Mouse (Mus musculus): ENCODE data around the gene Rps21. TPM values are rescaled to one million over a fixed set of nuclear protein-coding genes. Genes with fewer than 3 reads are reported as not detected.
"Not testable (repeated sequence)": the region's sequence is repeated elsewhere in the genome, so short reads cannot be mapped to it uniquely, and the experiment has no call there.

Rps21 gene
- polyA plus RNA-seq, 1 experiment from 2014 or later: 515 TPM

DNA sequence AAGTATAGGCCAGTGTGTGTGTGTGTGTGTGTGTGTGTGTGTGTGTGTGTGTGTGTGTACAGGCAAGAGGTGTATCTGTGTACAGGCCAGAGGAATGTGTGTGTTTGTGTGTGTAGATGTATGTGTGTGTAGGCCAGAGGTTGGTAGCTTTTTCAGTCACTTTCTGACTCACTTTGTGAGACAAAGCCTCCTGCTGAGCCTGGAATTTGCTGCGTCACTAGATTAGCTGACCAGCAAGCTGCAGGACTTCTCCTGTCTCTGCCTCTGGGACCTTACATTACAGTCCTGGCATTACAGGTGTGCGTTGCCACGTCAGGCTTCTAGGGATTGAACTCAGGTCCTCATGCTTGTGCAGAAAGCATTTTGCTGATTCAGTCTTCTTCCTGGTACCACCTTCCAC is 5.3 kb upstream of the Rps21 start:
- Histone ChIP-seq H3K27me3 (ENCODE audit: low read depth, poor library complexity, severe bottlenecking) (no peaks in the 10 kb centered on the region), H3K4me1 (peaks cover 30% of the 10 kb centered on the region), H3K27ac (replicated peaks) (peak overlapping the region; percentile 23; the same call in 1 of the 2 replicates), H3K4me3 (0 out of 2 replicates have a peak overlapping the region, but pooled peaks have one; percentile 18), H3K9me3 (replicated peaks) (no peaks in the 10 kb centered on the region), H3K36me3 (no peaks in the 10 kb centered on the region)
- DNase-seq (ENCODE audit: low spot score): no peak
- WGBS: 41% methylated on average over 3 of the region's 3 CpGs

- no peak for DNase-seq (ENCODE audit: low spot score)
- no peak overlapping the region for H3K27ac ChIP-seq (replicated peaks)
- no peak overlapping the region for H3K4me3 ChIP-seq
These were observed 2.6 kb upstream of the Rps21 start for GRCm38 (mm10) chr2:180254436-180255209.

GRCm38 (mm10) chr2:180255701-180256100 is 1.5 kb upstream of the Rps21 start:
- H3K27me3 ChIP-seq (ENCODE audit: low read depth, poor library complexity, severe bottlenecking): no peaks in the 10 kb centered on the region
- 88% methylated on average over 9 of the region's 9 CpGs for WGBS
- peak overlapping the region; percentile 91; the same call in 1 of the 2 replicates for H3K27ac ChIP-seq (replicated peaks)
- peaks cover 39% of the 10 kb centered on the region for H3K4me1 ChIP-seq
- no peaks in the 10 kb centered on the region for H3K9me3 ChIP-seq (replicated peaks)
- DNase-seq (ENCODE audit: low spot score): no peak
- peaks cover 29% of the 10 kb centered on the region for H3K36me3 ChIP-seq
- H3K4me3 ChIP-seq: peak overlapping the region; percentile 81

More at GRCm38 (mm10) chr2:180254436-180255209, 2.6 kb upstream of the Rps21 start:
- peaks cover 40% of the 10 kb centered on the region for H3K4me1 ChIP-seq
- peaks cover 18% of the 10 kb centered on the region for H3K36me3 ChIP-seq
- no peaks in the 10 kb centered on the region for H3K9me3 ChIP-seq (replicated peaks)
- 94% methylated on average over 5 of the region's 5 CpGs for WGBS
- no peaks in the 10 kb centered on the region for H3K27me3 ChIP-seq (ENCODE audit: low read depth, poor library complexity, severe bottlenecking)

DNA sequence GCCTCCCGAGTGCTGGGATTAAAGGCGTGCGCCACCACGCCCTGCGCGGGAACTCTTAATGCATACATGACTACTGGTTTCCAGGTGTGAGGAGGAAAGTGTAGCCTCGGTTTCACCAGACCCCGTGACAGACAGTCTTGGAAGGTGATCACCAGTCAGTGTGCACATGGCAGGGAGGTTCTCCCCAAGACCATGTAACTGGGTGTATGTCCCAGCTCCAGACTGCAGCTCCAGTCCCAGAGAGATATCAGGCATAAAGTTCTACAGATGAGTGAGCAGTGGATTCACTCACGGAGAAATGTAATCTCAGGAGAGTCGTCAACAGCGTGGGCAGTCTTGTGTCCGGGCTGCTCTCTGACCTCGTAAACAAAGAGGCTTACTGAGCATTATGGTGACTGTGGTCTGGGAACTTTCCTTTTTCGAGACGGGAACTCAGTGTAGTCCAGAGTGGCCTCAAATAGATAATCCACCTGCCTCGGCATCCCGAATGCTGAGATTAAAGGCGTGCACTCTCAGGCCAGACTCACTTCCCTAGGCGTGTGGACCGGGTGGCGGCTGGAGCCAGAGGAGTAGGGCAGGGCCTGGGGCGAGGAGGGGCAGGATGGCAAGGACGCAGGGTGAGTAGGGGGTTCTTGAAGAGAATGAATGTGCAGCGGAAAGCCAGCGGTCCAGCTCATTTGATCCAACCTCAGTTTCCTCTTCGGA is 729 bp upstream of the Rps21 start:
- WGBS: 25% methylated on average over 26 of the region's 26 CpGs
- peaks cover 36% of the 10 kb centered on the region for H3K36me3 ChIP-seq
- no peaks in the 10 kb centered on the region for H3K27me3 ChIP-seq (ENCODE audit: low read depth, poor library complexity, severe bottlenecking)
- H3K4me3 ChIP-seq: peak overlapping the region; percentile 81
- H3K4me1 ChIP-seq: peaks cover 33% of the 10 kb centered on the region
- no peaks in the 10 kb centered on the region for H3K9me3 ChIP-seq (replicated peaks)
- H3K27ac ChIP-seq (replicated peaks): peak overlapping the region; percentile 91
- DNase-seq (ENCODE audit: low spot score): no peak

DNA sequence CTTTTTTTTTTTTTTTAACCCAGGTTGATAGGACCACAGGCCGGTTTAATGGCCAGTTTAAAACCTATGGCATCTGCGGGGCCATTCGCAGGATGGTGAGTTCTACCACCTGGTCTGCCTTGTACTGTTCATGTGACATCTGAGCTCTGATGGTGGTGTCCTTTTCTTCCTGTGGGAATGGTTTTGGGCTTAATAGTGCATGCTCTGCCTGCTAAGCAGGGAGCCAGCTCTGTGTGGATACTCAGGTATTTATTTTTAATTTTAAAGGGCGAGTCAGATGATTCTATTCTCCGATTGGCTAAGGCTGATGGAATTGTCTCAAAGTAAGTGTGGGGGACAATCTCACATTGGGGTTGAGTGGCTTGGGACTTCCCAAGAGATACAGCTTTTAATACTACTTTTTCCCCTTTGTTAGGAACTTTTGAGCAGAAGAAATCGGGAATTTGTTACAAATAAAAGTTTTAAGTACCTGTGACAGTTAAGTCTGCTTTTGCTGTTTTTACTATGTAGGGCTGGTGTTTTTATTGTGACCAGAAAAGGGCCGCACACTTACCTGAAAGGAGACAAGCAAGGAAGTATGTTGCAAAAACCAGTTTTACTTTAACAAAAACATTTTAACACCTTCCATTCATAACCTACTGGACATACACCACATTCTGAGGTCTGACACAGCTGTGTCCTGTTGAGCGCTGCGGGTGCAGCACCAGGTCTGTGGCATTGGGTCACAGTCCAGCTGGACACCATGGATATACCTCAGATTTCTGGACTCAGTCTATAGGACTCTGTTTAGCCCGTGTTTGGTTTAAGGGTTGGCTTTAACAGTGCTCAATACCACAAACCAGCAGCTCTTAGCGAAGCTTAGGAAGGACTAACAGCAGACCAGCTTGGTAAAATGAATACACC is 1.0 kb downstream of the Rps21 start:
- H3K27me3 ChIP-seq (ENCODE audit: low read depth, poor library complexity, severe bottlenecking): no peaks in the 10 kb centered on the region
- DNase-seq (ENCODE audit: low spot score): no peak
- 55% methylated on average over 11 of the region's 11 CpGs for WGBS
- H3K36me3 ChIP-seq: peaks cover 54% of the 10 kb centered on the region
- peak overlapping the region; percentile 91 for H3K27ac ChIP-seq (replicated peaks)
- H3K4me1 ChIP-seq: peaks cover 27% of the 10 kb centered on the region
- H3K4me3 ChIP-seq: peak overlapping the region; percentile 81
- H3K9me3 ChIP-seq (replicated peaks): no peaks in the 10 kb centered on the region

DNA sequence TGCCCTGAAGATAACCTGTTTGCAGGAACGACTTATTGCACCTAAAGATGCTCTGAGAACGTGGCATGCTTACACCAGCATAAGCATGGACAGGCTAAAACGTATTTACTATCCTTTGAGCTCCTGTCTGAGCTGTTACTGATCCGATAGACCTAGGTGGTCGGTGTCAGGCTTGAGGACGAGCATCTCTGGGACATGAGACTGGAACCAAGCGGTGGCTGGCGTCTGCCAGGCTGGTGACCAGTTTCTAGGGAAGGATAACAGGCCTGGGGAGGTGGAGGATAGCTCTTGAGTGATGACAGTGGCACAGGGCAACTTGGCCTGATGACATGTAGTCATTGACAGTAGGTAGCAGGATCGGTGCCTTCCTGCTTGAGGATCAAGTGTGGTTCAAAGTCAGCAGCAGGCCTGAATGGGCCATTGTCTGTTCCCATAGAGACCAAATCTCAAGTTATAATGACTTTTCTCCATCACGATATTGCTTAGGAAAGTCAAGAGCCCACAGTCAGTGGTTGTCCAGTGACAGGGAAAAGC is 1.8 kb downstream of the Rps21 start:
- peaks cover 27% of the 10 kb centered on the region for H3K4me1 ChIP-seq
- DNase-seq (ENCODE audit: low spot score); H3K27ac ChIP-seq (replicated peaks); H3K9me3 ChIP-seq (replicated peaks); H3K27me3 ChIP-seq (ENCODE audit: low read depth, poor library complexity, severe bottlenecking): not testable (repeated sequence)
- 85% methylated on average over 10 of the region's 10 CpGs for WGBS
- H3K36me3 ChIP-seq: peaks cover 62% of the 10 kb centered on the region
- H3K4me3 ChIP-seq: peak overlapping the region; percentile 4; the same call in 1 of the 2 replicates

DNA sequence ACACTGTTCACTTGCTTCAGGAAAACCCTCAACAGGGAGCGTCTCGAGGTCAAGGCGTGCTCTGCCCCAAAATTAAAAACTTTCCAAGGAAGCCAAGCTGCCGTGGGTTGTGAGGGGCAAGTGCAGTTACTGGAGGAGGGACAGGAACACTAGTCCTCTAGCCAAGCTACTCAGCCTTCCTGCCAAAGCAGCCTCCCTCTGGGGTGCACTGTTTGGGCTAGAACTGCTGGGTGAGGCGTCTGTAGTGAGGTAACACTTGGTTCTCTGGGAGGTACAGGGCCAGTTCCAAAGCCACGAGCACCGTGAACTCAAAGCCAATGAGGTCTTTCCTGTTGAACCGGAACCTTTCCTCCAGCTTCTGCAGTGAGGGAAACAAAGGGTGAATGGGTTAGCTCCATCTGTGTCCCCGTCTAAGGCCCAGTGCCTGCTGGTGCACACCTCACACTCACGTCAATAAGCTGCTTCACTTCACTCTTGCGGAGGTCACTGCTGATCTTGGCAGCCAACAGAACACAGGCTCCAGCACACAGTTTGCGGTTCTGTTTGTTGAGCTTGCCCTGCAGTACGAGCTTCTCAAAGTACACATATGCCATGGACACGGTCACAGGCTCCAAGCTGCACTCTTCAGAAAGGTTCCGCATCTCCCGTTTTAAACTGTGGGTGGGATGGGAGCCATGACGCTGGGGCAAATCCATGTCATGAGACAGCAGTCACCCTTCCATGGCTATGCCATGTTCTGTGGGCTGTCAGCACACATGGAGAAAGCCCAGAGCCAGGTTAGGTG is 2.8 kb downstream of the Rps21 start:
- H3K4me1 ChIP-seq: peaks cover 27% of the 10 kb centered on the region
- H3K27ac ChIP-seq (replicated peaks); H3K4me3 ChIP-seq; DNase-seq (ENCODE audit: low spot score); H3K9me3 ChIP-seq (replicated peaks); H3K27me3 ChIP-seq (ENCODE audit: low read depth, poor library complexity, severe bottlenecking): not testable (repeated sequence)
- WGBS: 77% methylated on average over 17 of the region's 17 CpGs
- H3K36me3 ChIP-seq: peaks cover 70% of the 10 kb centered on the region

DNA sequence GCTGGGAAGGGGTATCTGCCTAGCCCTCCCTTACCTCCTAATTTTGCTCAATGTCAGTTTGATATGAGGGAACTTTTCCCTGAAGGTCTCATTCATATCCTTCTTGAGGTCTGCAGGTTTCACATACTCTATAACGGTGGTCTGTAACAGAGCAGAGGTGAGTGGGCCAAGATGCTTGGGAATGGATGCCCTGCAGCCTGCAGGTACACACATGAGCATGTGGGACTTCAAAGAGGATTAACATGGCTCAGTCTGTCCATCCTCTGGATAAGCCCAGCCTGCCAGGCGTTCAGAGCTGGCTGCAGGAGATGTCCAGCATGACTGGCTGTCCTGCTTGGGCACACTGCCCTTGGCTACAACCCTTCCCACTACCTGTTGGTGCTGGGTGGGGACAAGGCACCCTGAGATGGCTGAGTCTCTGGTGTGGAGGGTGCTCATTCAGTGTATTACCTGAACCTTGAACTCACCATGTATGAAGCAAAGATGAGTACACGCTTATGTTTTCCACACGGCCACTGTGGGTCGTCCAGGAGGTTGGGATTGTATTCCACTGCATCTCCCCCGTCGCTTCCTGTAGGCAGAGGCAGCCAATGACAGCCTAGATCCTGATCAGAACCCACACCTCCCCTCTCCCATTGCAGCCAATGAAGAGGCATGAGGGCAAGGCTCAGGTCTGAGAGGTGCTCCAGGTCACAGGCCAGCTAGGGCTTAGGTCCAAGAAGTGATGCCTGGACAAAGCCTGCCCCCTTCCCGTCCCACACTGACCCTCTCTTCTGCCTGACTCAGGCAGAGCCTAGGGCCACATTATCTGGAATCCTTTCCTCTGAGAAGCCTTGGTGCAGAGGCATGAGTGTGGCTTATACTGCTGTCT is 3.7 kb downstream of the Rps21 start:
- WGBS: 67% methylated on average over 8 of the region's 8 CpGs
- H3K36me3 ChIP-seq: peaks cover 71% of the 10 kb centered on the region
- no peaks in the 10 kb centered on the region for H3K9me3 ChIP-seq (replicated peaks)
- H3K27me3 ChIP-seq (ENCODE audit: low read depth, poor library complexity, severe bottlenecking): no peaks in the 10 kb centered on the region
- H3K4me3 ChIP-seq: no peak overlapping the region
- DNase-seq (ENCODE audit: low spot score): no peak
- H3K4me1 ChIP-seq: peaks cover 25% of the 10 kb centered on the region
- no peak overlapping the region for H3K27ac ChIP-seq (replicated peaks)

DNA sequence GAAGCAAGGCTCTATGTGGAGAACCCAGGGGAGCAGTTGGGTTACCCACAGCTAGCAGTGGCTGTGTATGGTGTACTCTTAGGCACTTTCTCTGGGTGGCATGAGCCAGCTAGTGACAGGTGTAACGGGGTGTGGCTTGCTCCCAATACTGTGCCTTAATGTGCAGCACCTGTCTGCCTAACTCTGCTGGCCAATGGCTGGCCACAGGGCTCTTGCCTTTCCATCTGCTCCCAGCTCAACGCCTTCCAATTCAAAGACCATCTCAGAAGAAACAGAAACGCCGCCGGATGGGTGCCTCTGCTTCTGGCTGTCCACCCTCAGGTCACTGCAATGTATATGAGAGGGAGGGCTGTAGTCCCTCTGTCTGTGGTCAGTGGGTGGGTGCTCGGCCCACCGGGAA is 4.7 kb downstream of the Rps21 start:
- Histone ChIP-seq H3K4me3 (no peak overlapping the region), H3K9me3 (replicated peaks) (no peaks in the 10 kb centered on the region), H3K36me3 (peaks cover 82% of the 10 kb centered on the region), H3K4me1 (peaks cover 15% of the 10 kb centered on the region), H3K27me3 (ENCODE audit: low read depth, poor library complexity, severe bottlenecking) (no peaks in the 10 kb centered on the region), H3K27ac (replicated peaks) (no peak overlapping the region)
- DNase-seq (ENCODE audit: low spot score): no peak
- 91% methylated on average over 7 of the region's 7 CpGs for WGBS

GRCm38 (mm10) chr2:180262441-180262840 is 5.3 kb downstream of the Rps21 start:
- 76% methylated on average over 3 of the region's 3 CpGs for WGBS
- no peak overlapping the region for H3K4me3 ChIP-seq

GRCm38 (mm10) chr2:180262891-180263290 is 5.7 kb downstream of the Rps21 start:
- DNase-seq (ENCODE audit: low spot score): no peak
- no peaks in the 10 kb centered on the region for H3K27me3 ChIP-seq (ENCODE audit: low read depth, poor library complexity, severe bottlenecking)
- no peak overlapping the region for H3K27ac ChIP-seq (replicated peaks)
- 93% methylated on average over 10 of the region's 10 CpGs for WGBS
- peaks cover 91% of the 10 kb centered on the region for H3K36me3 ChIP-seq
- no peak overlapping the region for H3K4me3 ChIP-seq
- H3K4me1 ChIP-seq: peaks cover 12% of the 10 kb centered on the region
- H3K9me3 ChIP-seq (replicated peaks): no peaks in the 10 kb centered on the region

More at GRCm38 (mm10) chr2:180262441-180262840, 5.3 kb downstream of the Rps21 start:
- DNase-seq (ENCODE audit: low spot score): no peak
- no peaks in the 10 kb centered on the region for H3K27me3 ChIP-seq (ENCODE audit: low read depth, poor library complexity, severe bottlenecking)
- peaks cover 87% of the 10 kb centered on the region for H3K36me3 ChIP-seq
- H3K9me3 ChIP-seq (replicated peaks): no peaks in the 10 kb centered on the region
- peaks cover 14% of the 10 kb centered on the region for H3K4me1 ChIP-seq
- no peak overlapping the region for H3K27ac ChIP-seq (replicated peaks)

Measured in midbrain, embryonic 10.5 days (tissue).